Mouse (Mus musculus): Measurements from ENCODE around the gene N4bp2l2. TPM values are rescaled to one million over a fixed set of nuclear protein-coding genes. Genes with fewer than 3 reads are reported as not detected.

N4bp2l2 gene
- polyA plus RNA-seq, 1 experiment = 20.0 TPM

- TF ChIP-seq POLR2A (IDR thresholded peaks at IDR 0.05; ENCODE audit: control insufficient read depth, low read depth, low read length) (no peak), CTCF (IDR thresholded peaks at IDR 0.05; ENCODE audit: control insufficient read depth, insufficient read depth, insufficient replicate concordance, low read depth, low read length) (no peak)
- H3K4me3 ChIP-seq (ENCODE audit: control insufficient read depth, low read depth, low read length) = no peak overlapping the region
- no peaks in the 10 kb centered on the region for H3K27me3 ChIP-seq (ENCODE audit: control insufficient read depth, insufficient read depth, low read length)
- H3K4me1 ChIP-seq (ENCODE audit: control insufficient read depth, insufficient read depth, low read length) = peaks cover 5% of the 10 kb centered on the region
- no peak overlapping the region for H3K27ac ChIP-seq (ENCODE audit: control insufficient read depth, insufficient read depth, low read depth, low read length)
- H3K36me3 ChIP-seq (ENCODE audit: control insufficient read depth, insufficient read depth, low read length) = no peaks in the 10 kb centered on the region
Observed at GRCm38 (mm10) chr5:150599301-150600294, 66.4 kb downstream of the N4bp2l2 start.

DNA sequence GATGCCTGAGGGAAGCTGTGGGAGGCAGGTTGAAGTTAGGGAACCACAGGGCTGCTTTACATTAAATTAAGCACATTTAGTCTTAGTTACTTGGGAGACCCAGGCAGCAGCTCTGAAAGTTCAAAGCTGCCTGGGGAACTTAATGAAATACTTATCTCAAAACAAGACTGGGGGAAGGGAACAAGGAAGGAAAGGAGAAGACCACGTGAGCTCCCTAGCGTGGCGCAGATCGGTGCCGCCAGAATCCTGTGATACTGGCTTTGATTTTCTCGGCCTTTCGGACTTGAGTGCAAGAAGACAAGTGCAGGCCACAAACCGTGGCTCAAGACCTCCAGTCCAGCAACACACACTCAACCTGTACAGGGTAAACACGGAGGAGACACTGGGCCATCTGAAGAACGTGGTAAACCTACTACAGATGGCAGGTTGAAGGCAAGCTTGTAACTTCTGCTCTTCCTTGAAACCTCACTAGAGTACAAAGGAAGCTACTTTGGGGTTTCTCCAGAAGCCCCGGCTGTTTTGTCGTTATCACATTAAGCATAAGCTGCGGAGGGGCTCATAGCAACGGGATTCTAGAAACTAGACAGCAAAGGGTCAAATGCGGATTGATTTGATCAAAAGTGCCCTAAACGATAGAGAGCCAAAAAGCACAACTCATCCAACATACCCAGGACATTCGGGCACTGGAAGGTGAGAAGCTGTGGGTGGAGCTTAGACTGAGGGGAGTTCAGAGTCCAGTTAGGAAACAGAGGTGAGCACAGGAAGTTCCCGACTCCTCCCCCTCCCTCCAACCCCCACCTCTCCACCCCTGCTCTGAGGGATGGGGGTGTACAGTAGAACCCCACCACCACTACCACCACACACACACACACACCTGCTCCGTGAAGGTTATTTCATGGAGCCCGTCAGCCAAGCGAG lies 67.5 kb downstream of the N4bp2l2 start:
- Histone ChIP-seq H3K36me3 (ENCODE audit: control insufficient read depth, insufficient read depth, low read length) (no peaks in the 10 kb centered on the region), H3K4me1 (ENCODE audit: control insufficient read depth, insufficient read depth, low read length) (peaks cover 8% of the 10 kb centered on the region), H3K27me3 (ENCODE audit: control insufficient read depth, insufficient read depth, low read length) (no peaks in the 10 kb centered on the region), H3K4me3 (ENCODE audit: control insufficient read depth, low read depth, low read length) (peak overlapping the region; percentile 25; the same call in 1 of the 2 replicates), H3K27ac (ENCODE audit: control insufficient read depth, insufficient read depth, low read depth, low read length) (no peak overlapping the region)
- no peak for TF ChIP-seq CTCF (IDR thresholded peaks at IDR 0.05; ENCODE audit: control insufficient read depth, insufficient read depth, insufficient replicate concordance, low read depth, low read length)
- TF ChIP-seq POLR2A (IDR thresholded peaks at IDR 0.05; ENCODE audit: control insufficient read depth, low read depth, low read length) = no peak

GRCm38 (mm10) chr5:150597088-150597487 lies 68.9 kb downstream of the N4bp2l2 start, which contains the start of gene N4bp2l1:
Gene N4bp2l1 (minus strand): TSS chr5:150597188.
- no peak within 1 kb of the TSS for H3K27ac ChIP-seq (ENCODE audit: control insufficient read depth, insufficient read depth, low read depth, low read length)
- H3K4me1 ChIP-seq (ENCODE audit: control insufficient read depth, insufficient read depth, low read length) = peaks cover 10% of the 10 kb centered on the region
- no peak within 1 kb of the TSS for H3K4me3 ChIP-seq (ENCODE audit: control insufficient read depth, low read depth, low read length)
- no peaks in the 10 kb centered on the region for H3K27me3 ChIP-seq (ENCODE audit: control insufficient read depth, insufficient read depth, low read length)
- no peaks in the 10 kb centered on the region for H3K36me3 ChIP-seq (ENCODE audit: control insufficient read depth, insufficient read depth, low read length)
- TF ChIP-seq CTCF (IDR thresholded peaks at IDR 0.05; ENCODE audit: control insufficient read depth, insufficient read depth, insufficient replicate concordance, low read depth, low read length) (no peak), POLR2A (IDR thresholded peaks at IDR 0.05; ENCODE audit: control insufficient read depth, low read depth, low read length) (no peak)

- no peaks in the 10 kb centered on the region for H3K27me3 ChIP-seq (ENCODE audit: control insufficient read depth, insufficient read depth, low read length)
- H3K36me3 ChIP-seq (ENCODE audit: control insufficient read depth, insufficient read depth, low read length) = no peaks in the 10 kb centered on the region
- no peak overlapping the region for H3K4me3 ChIP-seq (ENCODE audit: control insufficient read depth, low read depth, low read length)
- no peak for TF ChIP-seq POLR2A (IDR thresholded peaks at IDR 0.05; ENCODE audit: control insufficient read depth, low read depth, low read length)
- TF ChIP-seq CTCF (IDR thresholded peaks at IDR 0.05; ENCODE audit: control insufficient read depth, insufficient read depth, insufficient replicate concordance, low read depth, low read length) = no peak
- H3K4me1 ChIP-seq (ENCODE audit: control insufficient read depth, insufficient read depth, low read length) = peaks cover 10% of the 10 kb centered on the region
- H3K27ac ChIP-seq (ENCODE audit: control insufficient read depth, insufficient read depth, low read depth, low read length) = no peak overlapping the region
Observed at GRCm38 (mm10) chr5:150595366-150596016, 70.5 kb downstream of the N4bp2l2 start.

- H3K27ac ChIP-seq (ENCODE audit: control insufficient read depth, insufficient read depth, low read depth, low read length) = no peak overlapping the region
- TF ChIP-seq POLR2A (IDR thresholded peaks at IDR 0.05; ENCODE audit: control insufficient read depth, low read depth, low read length) = no peak
- no peak for TF ChIP-seq CTCF (IDR thresholded peaks at IDR 0.05; ENCODE audit: control insufficient read depth, insufficient read depth, insufficient replicate concordance, low read depth, low read length)
- peaks cover 10% of the 10 kb centered on the region for H3K4me1 ChIP-seq (ENCODE audit: control insufficient read depth, insufficient read depth, low read length)
- no peaks in the 10 kb centered on the region for H3K36me3 ChIP-seq (ENCODE audit: control insufficient read depth, insufficient read depth, low read length)
- no peaks in the 10 kb centered on the region for H3K27me3 ChIP-seq (ENCODE audit: control insufficient read depth, insufficient read depth, low read length)
- peak overlapping the region; percentile 86 for H3K4me3 ChIP-seq (ENCODE audit: control insufficient read depth, low read depth, low read length)
Observed at GRCm38 (mm10) chr5:150594649-150595339, 71.2 kb downstream of the N4bp2l2 start.
